Mouse (Mus musculus) embryonic facial prominence, embryonic 10.5 days (tissue): ENCODE measurements around the gene Defa2. TPM values are rescaled to one million over a fixed set of nuclear protein-coding genes. Genes with fewer than 3 reads are reported as not detected.
"Not testable (repeated sequence)": the region's sequence is repeated elsewhere in the genome, so short reads cannot be mapped to it uniquely, and the experiment has no call there.

Experiments
- DNase-seq: peaks from one replicate; pipeline ENCODE4 v3.0.0-alpha.2; 2017; ENCODE audit warnings: low spot score
- H3K27ac ChIP-seq: fragments of 300-500 bp; sonication (generic); replicated peaks from 2 replicates; pipeline ENCODE4 v1.5.1; 2016; ENCODE audit warnings: mild to moderate bottlenecking
- H3K27me3 ChIP-seq: fragments of 300-500 bp; sonication (generic); replicated peaks from 2 replicates; pipeline ENCODE4 v1.6.1; 2016; ENCODE audit warnings: low read depth, mild to moderate bottlenecking; ENCODE audit not compliant: poor library complexity, severe bottlenecking
- H3K36me3 ChIP-seq: fragments of 300-500 bp; sonication (generic); replicated peaks from 2 replicates; pipeline ENCODE4 v1.6.1; 2016; ENCODE audit warnings: mild to moderate bottlenecking, moderate library complexity
- H3K4me1 ChIP-seq: fragments of 300-500 bp; sonication (generic); 2 replicates; pipeline ENCODE4 v1.6.1; 2016
- H3K4me3 ChIP-seq: fragments of 300-500 bp; sonication (generic); 2 replicates; pipeline ENCODE4 v1.5.1; 2016; ENCODE audit warnings: mild to moderate bottlenecking, moderate library complexity
- H3K9me3 ChIP-seq: fragments of 300-500 bp; sonication (generic); 2 replicates; pipeline ENCODE4 v1.6.1; 2016; ENCODE audit warnings: mild to moderate bottlenecking
- WGBS: fragments of 180-500 bp; shearing (Covaris S2); methylation state at CpG from one replicate; pipeline ENCODE4 v1.1.7; 2016; 5-methylcytosine and 5-hydroxymethylcytosine counted together
- polyA plus RNA-seq: library from polyadenylated mRNA; unstranded; fragments of >200 nt; fragmentation: Nextera tagmentation; extraction: Ambion mirVana; gene quantifications from 2 replicates; pipeline ENCODE4 v1.2.1, GENCODE M21; 2016

Gene Defa2
- polyA plus RNA-seq, result not detected in 2 replicates

GRCm38 (mm10) chr8:21378215-21378614, at the start of gene Defa2:
Defa2 (plus strand) TSS chr8:21378515.
- not testable (repeated sequence) for H3K36me3 ChIP-seq, H3K9me3 ChIP-seq, H3K4me3 ChIP-seq, H3K4me1 ChIP-seq, H3K27me3 ChIP-seq, H3K27ac ChIP-seq, DNase-seq
- WGBS, result 43% methylated on average over 1 of the region's 2 CpGs

GRCm38 (mm10) chr8:21391511-21391910, 13.2 kb downstream of the Defa2 start, which contains the start of gene Defa33:
Defa33 (plus strand) TSS chr8:21391811.
- H3K27me3 ChIP-seq, H3K27ac ChIP-seq, H3K36me3 ChIP-seq, H3K9me3 ChIP-seq, H3K4me1 ChIP-seq, H3K4me3 ChIP-seq, DNase-seq: not testable (repeated sequence)
- WGBS, result no CpG with 5 or more reads among the region's 2 CpGs

- WGBS, result no CpG with 5 or more reads among the region's 1 CpGs
- not testable (repeated sequence) for H3K27ac ChIP-seq, H3K36me3 ChIP-seq, H3K27me3 ChIP-seq, H3K9me3 ChIP-seq, H3K4me1 ChIP-seq, H3K4me3 ChIP-seq, DNase-seq
Measured at GRCm38 (mm10) chr8:21427111-21427510, 48.8 kb downstream of the Defa2 start, which contains the start of gene Defa36. Defa36 (plus strand) TSS chr8:21427411.

Other genes with a start within 250 kb of the Defa2 start
- gene Defa30, start 243.9 kb upstream of the Defa2 start, polyA plus RNA-seq, result not detected in 2 replicates
- not detected in 2 replicates for gene Defa22, start 216.2 kb upstream of the Defa2 start, polyA plus RNA-seq
- gene Defa31, start 186.9 kb upstream of the Defa2 start, polyA plus RNA-seq, result not detected in 2 replicates
- gene Gm15293, start 177.0 kb upstream of the Defa2 start, polyA plus RNA-seq, result not detected in 2 replicates
- gene Gm15292, start 128.8 kb upstream of the Defa2 start, polyA plus RNA-seq, result not detected in 2 replicates
- not detected in 2 replicates for gene Defa27, start 63.0 kb upstream of the Defa2 start, polyA plus RNA-seq
- not detected in 2 replicates for gene Defa29, start 51.5 kb upstream of the Defa2 start, polyA plus RNA-seq
- not detected in 2 replicates for gene Defa33, start 13.3 kb downstream of the Defa2 start, polyA plus RNA-seq
- gene Defa36, start 48.9 kb downstream of the Defa2 start, polyA plus RNA-seq, result not detected in 2 replicates
- not detected in 2 replicates for gene Gm7849, start 78.0 kb downstream of the Defa2 start, polyA plus RNA-seq
- gene Defa20, start 130.7 kb downstream of the Defa2 start, polyA plus RNA-seq, result not detected in 2 replicates
- not detected in 2 replicates for gene Defa32, start 150.5 kb downstream of the Defa2 start, polyA plus RNA-seq
- not detected in 2 replicates for gene Defa37, start 186.9 kb downstream of the Defa2 start, polyA plus RNA-seq
- not detected in 2 replicates for gene Defa28, start 204.5 kb downstream of the Defa2 start, polyA plus RNA-seq
- gene Gm7861, start 216.0 kb downstream of the Defa2 start, polyA plus RNA-seq, result not detected in 2 replicates
- not detected in 2 replicates for gene Defa26, start 239.7 kb downstream of the Defa2 start, polyA plus RNA-seq